Mouse (Mus musculus) kidney, postnatal 36 days (tissue): Measurements from ENCODE around the gene U90926.

Source experiments
- DNase-seq, 2 experiments: peaks; one replicate each; pipeline ENCODE4 v3.0.0; 2021 to 2022; ENCODE audit warnings: mixed read lengths in 2 of 2

The U90926 gene

DNA sequence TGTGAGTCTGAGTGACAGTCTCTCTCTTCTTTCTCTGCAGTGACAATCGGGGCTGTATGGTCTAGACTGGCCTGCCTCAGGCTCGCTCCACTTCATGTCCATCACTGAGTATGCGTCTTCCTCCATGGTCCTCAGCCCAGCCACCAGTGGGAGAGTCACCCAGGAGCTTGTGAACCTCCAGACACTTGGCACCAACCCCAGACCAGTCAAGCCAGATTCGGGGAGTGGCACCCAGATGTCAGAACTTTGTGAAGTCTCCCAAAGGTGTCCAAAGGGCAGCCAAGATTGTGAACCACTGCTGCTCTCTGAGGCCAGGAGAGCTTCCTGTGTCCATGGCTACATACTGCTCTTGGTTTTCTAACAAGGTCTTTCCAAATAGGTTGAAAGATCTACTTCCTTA lies 3.0 kb downstream of the U90926 start:
- DNase-seq, result no peak

- DNase-seq, result no peak
Measured at GRCm38 (mm10) chr5:92210205-92210604, 5.0 kb downstream of the U90926 start.

DNA sequence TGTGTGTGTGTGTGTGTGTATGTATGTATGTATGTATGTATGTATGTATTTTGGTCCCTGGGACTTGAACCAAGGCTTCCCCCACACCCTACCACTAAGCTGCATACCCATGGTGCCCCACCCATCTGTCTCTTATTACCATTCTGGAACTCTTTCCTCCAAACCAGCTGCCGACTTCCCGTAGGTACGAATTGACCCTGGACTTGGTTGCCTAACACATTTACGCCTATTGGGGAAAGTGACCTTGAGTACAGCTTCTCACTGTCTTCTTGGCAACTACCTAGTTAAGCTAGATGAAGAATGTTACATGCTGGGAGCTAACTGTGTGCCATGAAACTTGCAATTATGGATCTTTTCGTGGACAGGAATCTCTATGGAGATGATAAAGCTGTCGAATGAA lies 9.1 kb downstream of the U90926 start:
- DNase-seq, result no peak

DNA sequence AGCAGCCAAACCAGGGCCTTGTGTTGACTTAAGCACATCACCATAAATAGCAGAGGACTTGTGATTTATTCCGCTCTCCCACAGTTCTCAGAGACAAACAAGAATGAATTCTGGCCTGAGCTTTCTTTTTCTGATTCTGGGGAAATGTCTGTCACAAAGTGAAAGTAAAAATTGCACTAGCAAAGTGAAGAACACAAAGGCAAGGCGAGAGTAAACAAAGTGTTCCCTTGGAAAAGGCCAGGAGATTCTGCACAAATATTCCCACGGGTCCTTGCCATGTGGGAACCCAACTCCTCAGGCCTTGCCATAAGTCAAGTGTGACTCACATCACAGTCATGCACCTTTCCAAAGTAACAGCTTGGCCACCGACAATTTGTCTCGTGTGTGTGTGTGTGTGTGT lies 9.5 kb downstream of the U90926 start:
- peak; percentile 20 to 41 for DNase-seq

- peak; percentile 46 to 75 for DNase-seq
Measured at GRCm38 (mm10) chr5:92205184-92205583, 10.0 kb downstream of the U90926 start.

GRCm38 (mm10) chr5:92204162-92205036 lies 10.8 kb downstream of the U90926 start:
- DNase-seq, result no peak

- DNase-seq, result peak; percentile 9 to 11
Measured at GRCm38 (mm10) chr5:92198266-92198665, 16.9 kb downstream of the U90926 start.

GRCm38 (mm10) chr5:92196895-92197811 lies 18.1 kb downstream of the U90926 start:
- DNase-seq, result peak in 1 of 2 experiments; percentile 11

- DNase-seq, result peak; percentile 41 to 83
Measured at GRCm38 (mm10) chr5:92195716-92196115, 19.5 kb downstream of the U90926 start.

DNA sequence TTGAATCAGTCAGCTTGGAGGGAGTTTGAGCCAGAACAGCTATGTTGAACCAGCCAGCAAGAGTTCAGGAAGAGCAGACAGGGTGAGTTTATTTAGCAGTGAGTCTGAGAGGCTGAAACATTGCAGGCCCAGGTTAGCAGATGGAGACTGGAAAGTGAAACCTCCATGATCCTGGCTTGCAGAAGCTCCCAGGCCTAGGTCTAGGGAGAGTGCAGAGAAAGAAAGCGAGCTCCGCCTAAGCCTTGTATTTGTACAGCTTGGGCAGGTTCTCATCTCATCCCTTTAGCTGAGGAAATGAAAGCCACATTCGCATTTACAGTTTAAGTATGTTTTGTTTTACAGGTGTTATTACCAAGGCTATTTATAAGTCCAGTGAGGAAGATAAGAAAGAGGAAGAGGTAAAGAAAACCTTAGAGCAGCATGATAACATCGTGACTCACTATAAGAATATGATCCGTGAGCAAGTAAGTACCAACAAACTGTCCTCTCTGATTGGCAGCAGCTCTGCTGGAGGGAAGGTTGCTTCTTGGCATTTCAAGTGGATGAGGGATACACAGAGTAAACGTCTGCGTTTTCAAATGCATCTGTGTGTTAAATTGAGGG lies 26.2 kb downstream of the U90926 start:
- no peak for DNase-seq

GRCm38 (mm10) chr5:92183071-92183830 lies 32.0 kb downstream of the U90926 start:
- DNase-seq, result no peak

DNA sequence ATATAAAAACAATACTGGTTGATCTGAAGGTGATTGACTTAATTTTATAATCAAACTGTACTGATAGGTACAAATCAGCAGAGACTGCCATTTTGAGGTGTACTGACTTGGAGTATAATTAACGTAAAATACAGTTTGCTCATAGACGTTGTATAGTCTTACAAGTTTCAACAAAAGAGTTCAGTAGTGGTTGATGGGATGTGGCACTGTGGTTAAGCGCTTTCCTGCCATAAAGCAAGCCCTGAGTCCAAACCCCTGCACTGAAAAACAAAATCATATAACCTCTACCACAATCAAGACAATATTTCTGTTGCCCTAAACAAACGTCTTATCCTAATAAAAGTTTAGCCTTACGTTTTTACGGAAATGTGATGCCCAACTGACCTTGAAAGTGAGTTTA lies 49.2 kb downstream of the U90926 start:
- DNase-seq, result no peak
